Mouse (Mus musculus) neural tube, embryonic 15.5 days (tissue): ENCODE data around the gene Pnn. TPM values are rescaled to one million over a fixed set of nuclear protein-coding genes. Genes with fewer than 3 reads are reported as not detected.

Experiments used
- polyA plus RNA-seq: library from polyadenylated mRNA; unstranded; fragments of >200 nt; fragmentation: Nextera tagmentation; extraction: Ambion mirVana; gene quantifications from 2 replicates; pipeline ENCODE4 v1.2.1, GENCODE M21; 2015

Gene Pnn
- polyA plus RNA-seq, 1 experiment from 2014 or later = 84.3 TPM

Other genes starting within 250 kb of the Pnn start
- gene Sec23a, start 54.9 kb upstream of the Pnn start, polyA plus RNA-seq = 95.2 and 96.0 TPM in 2 replicates
- gene Gemin2, start 53.5 kb upstream of the Pnn start, polyA plus RNA-seq = 16.4 and 19.8 TPM in 2 replicates
- 164 and 168 TPM in 2 replicates for gene Trappc6b, start 5.4 kb upstream of the Pnn start, polyA plus RNA-seq
- gene Mia2, start 28.9 kb downstream of the Pnn start, polyA plus RNA-seq = 32.5 and 52.6 TPM in 2 replicates
- gene Fbxo33, start 152.8 kb downstream of the Pnn start, polyA plus RNA-seq = 7.2 and 8.3 TPM in 2 replicates